Mouse (Mus musculus) embryonic fibroblast, embryonic 13.5 days (primary cell): Measurements from ENCODE around the gene Plcl2.

Experiments
- CTCF ChIP-seq: IDR thresholded peaks from 2 replicates; pipeline ENCODE4 v1.5.1; 2011; ENCODE audit warnings: mild to moderate bottlenecking, control low read depth, low read length, moderate library complexity, borderline replicate concordance; ENCODE audit not compliant: insufficient read depth
- POLR2A ChIP-seq: IDR thresholded peaks from 2 replicates; pipeline ENCODE4 v1.6.1; 2011; ENCODE audit warnings: low read depth, mild to moderate bottlenecking, control low read depth, low read length, moderate library complexity

- TF ChIP-seq POLR2A (no peak), CTCF (no peak)
Measured at GRCm38 (mm10) chr17:50627658-50628057, 118.5 kb downstream of the Plcl2 start.
